Mouse (Mus musculus) Muller cell, postnatal 12 days (primary cell): ENCODE measurements around the gene Naaa.

Source experiments
- DNase-seq: peaks from one replicate; pipeline ENCODE4 v3.0.0-alpha.2; 2015; ENCODE audit errors: inconsistent ontology term

Gene Naaa

DNA sequence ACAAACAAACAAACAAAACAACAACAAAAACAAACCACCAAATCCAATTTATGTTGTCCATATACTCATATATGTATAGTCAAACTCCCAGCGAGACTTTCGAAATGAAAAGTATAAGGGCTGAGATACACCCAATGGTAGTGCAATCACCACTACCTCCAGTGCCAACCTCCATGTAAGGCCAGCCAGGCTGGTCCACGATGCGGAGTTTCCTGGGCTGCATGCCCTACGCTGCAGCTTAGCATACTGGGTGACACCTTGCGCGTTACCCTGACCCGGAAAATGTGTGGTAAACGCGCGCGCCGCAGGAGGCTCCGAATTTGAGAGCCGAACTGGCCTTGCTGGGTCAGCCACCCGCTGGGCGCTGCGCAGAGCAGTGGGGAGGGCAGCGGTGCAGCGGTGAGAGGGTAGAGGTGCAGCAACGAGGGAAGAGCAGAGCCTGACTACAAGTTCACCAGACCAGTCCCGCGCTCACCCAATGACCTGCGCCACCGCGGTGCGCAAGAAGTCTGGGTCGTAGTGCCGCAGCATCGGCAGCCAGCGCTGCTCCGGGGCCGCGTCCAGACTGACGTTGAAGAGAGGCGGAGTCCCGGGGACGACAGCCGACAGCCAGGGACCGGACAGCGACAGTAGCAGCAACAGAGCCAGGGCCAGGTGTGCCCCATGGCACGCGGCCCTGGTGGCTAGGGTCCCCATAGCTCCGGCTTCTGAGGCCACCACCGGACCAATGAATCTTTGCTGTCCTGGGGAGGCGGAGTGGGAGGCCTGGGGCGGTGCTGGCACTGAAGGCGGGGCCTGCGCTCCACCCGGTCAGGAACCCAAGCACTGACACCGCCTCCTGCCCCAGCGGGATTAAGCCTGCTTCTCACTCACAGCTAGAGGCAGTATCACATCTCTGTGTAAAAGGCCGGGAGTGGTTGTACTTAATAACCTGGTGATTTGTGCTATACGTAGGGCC, at the start of gene Naaa:
Naaa (minus strand) TSS at position 734 of the 958 bp plus-strand sequence.
- DNase-seq, result peak; percentile 93

DNA sequence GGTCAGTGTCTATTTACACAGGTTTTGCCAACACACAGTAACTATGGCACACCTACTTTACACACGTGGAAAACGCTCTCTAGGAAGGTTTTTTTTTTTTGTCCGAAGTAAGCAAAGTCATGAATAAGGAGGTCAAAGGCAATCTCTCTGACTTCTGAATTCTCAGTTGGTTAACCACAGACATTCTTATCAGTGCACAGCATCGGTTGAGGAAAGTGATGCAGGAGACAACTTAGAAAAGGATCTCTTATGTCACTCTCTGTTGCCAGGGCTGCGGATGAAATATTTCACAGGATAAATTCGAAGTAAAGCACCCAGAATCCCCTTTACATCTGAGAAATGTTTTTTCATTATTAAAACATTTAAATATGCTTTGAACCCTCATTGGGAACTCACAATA, 49.4 kb upstream of the Naaa start:
- no peak for DNase-seq

DNA sequence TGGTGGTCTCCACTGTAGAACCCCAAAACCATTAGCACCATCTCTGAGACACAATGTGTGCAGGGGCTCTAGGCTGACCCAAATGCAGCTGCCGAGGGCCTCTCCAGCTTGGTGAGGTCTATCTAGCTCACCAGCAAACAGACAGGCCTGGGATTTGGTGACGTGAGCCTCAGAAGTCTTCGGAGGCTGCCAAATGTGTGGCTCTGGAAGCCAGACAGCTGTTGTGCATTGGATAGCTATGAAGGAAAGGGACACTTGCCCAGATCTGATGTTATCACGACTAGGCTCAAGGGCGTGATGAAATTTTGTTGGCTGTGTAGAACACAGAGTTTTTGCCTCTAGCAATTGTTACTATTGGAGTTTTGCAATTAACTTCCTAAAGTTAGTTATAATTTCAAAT, 45.3 kb upstream of the Naaa start:
- DNase-seq, result peak; percentile 13

DNA sequence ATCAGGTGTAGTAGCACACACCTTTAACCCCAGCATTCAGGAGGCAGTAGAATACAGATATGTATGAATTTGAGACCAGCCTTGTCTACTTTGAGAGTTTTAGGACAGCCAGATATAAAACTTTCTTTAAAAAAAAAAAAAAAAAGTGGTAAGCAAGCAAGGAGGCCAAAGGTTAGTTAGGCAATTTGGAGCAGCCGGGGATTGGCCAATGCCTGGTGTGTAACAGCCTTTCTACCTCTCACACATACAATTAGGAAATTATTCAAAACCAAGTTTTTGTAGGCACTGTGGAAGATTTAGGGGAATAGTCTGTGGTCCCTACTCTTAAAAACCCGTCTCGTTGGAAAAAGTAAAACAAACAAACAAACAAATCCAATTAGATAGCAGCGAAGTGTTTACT, 44.6 kb upstream of the Naaa start:
- DNase-seq, result no peak

DNA sequence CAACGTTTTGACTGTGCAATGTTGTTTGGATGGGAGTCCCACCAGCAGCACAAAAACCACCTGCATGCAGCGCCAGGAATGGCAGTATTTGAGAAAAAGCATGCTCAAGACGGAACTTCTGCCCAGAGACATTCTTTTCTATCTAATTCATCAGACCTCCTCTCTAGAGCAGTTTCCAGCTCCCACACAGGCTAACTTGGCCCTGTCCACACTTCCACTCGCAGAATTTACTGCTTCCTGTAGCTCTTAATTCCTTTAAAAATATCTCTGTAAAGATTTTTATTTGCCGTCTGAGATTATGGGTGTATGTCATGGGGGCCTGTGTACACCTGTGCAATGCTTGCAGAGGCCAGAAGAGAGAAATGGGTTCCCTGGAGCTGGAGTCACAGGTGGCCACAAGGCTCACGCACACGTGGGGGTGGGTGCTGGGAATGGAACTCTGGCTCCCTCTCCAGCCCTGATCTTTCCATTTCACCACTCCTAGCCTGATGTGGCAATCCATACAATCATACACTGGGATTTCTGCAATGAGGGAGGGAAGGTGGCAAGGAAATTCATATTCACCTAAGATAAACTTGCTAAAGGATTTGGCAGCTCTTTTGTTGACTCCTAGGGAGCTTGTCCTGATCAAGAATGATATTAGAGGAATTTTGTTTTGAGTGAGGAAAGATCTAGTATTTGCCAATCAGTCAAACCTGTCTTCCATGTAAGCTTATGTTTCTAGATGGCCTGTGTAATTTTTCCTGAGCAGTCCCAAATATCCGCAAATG, 43.8 kb upstream of the Naaa start:
- no peak for DNase-seq

DNA sequence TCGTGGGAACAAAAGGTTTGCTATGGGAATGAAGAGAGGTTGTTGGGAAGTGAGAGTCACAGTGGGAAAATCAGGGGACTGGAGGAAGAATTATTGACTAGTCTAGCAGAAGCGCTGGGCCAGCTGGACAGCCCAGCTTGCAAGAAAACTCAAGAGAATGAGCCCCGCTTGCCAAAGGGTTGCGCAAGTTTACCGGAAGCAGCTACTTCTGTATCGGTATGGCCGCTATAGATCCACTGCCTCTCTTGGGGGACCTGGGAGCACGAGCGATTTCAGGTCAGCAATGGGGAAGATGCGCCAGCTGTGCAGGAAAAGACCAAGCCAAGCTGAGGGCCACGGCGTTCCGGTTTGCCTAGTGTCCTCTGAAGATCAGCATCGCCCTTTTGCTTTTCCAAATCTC, 40.6 kb upstream of the Naaa start:
- no peak for DNase-seq

DNA sequence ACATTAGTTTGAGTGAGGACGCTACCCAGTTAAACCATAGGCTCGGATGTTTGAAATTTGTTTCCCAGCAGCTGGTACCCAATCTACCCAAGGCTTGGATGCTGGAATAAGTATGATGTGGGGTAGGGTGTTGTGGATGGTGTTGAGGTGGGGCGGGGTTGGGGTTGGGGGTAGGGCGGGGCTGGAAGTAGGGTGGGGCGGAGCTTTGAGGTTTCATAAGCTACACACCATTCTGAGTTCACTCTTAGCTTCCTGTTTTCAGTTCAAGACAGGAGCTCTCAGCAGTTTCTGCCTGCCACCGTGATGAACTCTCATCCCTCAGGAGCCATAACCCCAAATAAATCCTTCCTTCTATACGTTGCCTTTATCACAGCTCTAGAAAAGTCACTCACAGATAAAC, 40.1 kb upstream of the Naaa start:
- DNase-seq, result no peak

DNA sequence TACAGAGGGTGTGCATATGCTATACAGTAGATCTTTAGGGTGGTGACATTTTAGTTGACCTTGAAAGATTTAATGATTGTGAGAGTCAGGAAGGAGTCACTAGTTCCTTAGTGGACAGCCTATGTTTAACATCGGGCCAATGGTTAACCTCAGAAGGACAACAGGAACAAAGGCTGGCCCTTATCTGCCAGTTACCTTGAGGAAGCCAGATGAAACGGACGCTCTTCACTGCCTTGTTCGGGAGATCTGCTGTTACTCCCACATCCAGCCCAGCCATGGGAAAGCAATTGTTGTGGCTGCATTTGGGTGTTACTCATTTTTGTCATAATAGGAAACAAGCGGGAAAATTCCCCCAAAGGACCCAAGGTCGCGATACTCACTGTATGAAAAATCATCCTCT, 35.8 kb upstream of the Naaa start:
- no peak for DNase-seq

DNA sequence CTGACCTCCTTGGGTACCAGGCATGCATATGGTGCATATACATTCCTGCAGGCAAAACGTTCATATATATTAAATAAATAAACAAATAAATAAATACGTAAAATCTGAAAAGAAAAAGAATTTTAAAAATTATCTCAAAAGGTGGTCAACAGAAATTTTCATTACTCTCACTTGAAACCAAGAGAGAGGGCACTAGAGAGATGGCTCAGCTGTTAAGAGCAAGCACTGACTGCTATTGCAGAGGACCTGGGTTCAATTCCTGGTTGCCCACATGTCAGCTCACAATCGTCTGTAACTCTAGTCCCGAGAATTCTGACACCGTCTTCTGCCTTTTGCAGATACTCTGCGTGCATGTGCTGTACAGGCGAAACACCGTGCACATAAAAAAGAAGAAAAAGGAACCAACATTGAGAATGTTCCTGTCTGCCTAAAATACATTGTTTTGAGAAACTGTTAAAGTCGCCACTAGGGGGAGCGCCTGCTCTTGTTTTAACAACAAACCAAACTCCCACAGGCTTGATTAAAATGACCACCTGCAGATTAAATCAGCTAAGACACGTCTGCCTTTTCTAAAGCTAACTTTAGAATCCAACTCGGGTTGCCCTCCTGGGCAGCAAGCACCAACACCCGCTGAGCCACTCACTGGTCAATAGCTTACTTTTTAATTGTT, 34.2 kb upstream of the Naaa start:
- DNase-seq, result peak; percentile 60

DNA sequence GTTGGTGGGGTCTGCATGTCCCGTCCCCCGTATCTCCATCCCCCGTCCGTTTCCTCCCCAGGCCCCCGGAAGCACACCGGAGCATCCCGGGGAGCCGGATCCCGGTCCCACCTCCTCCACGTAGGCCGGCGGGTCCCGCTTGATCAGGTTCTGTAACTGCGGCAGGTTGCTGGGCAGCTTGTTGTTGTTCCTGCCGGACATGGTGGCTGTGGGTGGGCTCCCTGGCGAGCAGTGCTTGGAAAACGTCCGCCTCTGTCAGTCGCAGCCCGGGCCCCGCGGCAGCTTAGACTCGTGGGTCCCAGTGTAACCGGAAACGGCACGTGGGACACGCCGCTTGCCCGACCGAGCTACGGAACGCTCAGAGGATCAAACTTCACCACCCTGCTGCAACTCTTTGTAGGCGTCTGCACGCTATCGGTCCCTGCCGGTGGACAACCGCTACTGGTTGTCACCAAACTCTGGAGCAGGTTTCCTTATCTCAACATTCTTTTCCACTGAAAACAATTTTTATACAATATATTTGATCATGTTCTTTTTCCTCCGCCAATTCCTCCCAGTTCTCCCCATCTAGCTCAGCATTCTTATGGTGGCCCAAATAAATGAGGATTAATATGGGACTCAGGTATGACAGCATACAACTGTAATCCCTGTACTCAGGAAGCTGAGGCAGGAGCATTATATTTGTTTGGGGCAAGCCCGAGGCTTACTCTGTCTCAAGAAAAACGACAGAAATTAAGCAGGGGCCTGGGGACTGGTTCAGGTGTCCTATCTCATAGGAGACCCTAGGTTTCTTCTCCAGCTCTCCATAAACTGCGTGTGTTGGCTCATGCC, 31.9 kb upstream of the Naaa start, which contains the start of gene Sdad1:
Sdad1 (minus strand) TSS at position 799 of the 831 bp plus-strand sequence.
- DNase-seq, result peak; percentile 89

DNA sequence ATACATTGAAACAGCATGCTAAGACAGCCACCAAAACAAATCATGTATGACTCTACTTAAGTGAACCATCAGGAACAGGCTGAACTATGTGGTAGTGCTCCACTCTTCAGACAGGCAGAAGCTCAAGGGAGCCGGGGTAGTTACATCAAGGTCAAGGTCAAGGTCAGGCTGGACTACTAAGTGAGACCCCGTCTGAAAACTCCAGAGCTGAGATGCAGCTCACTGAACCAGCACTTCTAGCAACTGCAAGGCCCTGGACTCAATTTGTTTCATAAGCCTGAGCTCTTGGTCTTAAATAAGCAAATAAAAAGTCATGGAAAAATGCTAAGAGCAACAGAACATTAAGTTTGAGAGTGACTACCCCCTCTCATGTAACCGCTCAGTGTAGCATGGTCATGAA, 26.3 kb upstream of the Naaa start:
- no peak for DNase-seq

DNA sequence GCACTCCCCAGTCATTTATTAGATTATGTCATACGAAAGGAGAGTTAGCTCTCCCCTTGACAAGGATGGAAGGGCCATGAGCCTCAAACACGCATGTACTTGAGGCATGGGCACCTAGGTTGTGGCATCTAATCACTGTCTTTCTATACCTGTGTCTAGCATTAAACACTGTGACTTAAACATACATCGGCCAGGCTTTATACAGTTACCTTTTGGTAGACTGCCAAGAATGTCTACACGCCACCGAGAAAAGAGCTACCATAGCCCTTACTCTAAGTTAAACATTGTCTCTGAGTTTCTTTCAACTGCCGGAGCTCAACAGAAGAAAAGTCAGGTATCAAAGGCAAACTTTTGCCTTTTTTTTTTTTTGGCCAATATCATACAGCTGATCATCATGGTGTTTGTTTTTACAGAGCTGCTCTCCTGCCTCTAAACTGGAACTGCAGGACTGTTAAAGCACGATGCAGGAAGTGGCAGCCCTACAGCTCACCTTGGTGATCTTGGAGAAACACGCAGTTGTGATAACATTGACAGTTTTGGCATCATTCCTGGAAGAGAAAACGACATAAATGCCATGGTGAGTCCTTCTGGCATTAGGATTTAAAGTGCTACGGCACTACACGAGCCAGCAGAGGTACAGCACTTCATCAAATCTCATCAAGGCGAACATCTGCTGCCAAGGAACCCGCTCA, 24.3 kb upstream of the Naaa start:
- DNase-seq, result no peak

DNA sequence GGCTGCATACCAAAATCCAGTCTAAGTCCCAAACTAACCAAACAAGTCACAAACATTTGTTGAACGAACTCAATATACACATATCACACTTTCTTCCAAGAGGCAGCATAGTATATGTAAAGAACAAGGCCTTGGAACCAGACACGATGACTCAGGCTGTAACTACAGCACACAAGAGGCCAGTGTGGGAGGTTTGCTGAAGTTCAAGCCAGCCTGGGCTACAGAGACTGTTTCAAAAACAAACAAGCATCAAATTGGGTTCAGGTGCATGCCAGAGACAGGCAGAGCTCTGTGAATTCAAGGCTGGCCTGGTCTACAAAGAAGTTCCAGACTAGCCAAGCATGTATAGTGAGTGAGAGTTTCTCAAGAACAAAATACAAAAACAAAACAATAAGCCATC, 16.6 kb upstream of the Naaa start:
- no peak for DNase-seq

DNA sequence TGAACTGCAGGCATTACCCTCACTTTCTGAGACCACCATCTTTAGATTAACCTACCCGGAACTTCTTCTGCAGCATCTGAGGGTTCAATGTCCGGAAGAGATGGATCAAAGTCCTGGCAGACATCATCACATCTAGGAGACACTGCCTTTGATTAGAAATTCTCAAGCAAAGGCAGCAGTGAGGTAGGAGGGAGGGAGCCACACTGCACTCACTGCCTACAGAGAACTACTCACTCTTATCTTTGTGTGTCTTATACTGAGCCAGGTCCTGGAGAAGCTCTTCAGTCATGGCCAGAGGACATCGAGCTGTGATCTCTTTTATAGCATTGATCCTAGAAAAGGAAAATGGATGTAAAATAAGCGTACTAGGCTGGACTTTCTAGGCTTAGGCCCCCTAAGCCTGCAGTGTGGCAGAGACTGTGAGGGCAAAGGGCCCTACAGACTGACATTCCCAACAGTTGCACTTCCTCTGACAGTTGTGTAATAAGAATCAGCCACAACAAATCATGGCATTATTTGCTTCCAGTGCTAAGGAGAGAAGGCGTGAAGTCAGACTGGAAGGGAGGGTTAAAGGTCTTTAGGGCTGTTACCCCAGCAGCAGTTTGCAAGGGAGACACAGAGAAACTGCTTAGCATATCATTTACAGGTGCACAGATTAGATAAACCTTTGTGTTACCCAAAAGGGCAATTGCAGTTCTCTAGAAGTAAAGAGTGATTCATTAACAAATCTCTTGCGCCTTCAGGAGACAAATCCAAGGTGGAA, 13.9 kb upstream of the Naaa start:
- no peak for DNase-seq

DNA sequence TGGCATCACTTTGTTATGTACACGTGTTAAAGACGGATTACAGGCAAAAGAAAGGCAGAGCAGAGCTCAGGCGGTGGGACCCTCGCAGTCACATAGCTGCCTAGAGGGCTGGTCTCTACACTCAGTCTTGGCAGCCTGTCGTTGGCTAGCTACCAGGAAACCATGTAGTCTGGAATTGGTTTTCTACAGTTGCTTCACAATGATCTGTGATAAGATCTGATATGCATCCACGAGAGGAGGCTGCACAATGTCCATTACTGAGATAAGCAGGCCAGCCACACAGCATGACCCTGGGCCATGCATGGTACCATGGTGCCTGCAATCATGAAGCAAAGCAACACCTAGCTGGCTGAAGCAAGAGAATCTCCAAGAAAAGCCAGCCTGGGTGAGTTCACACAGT, 9.9 kb upstream of the Naaa start:
- no peak for DNase-seq

DNA sequence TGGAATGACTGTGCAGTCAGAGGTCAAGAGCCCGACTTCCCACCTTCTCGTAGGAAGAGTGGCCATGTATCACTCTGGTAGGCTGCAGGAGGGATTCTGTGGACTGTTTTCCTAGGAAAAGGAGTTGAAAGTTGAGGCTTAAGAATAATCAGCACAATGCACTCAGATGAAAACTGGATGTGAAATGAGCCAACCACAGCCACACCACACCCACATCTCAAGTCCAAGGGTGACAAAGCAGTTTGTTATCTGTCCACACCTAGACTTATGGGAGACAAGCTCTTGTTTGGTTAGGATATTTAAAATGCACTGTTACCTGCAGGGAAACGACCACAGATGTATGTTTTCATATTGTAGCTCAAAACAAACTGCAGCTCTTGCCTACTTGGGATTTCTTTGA, 5.1 kb upstream of the Naaa start:
- no peak for DNase-seq

DNA sequence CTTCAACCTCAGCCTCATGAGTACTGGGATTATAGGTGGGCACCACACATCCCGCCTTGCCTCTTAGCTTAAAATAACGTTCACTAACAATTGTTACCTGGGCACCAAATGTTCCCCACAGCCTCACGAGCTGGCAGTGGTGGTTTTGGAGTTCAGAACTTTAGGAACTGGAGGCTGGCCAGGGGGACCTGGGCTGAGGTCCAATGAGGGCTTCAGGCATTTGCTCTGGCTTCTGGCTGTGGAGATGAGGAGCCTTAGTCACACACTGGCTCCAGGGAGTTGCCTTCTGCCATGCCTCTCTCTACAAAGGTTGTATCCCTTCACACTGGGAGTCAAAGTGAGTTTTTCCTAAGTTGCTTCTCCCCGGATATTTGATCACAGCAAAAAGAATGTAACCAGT, 4.6 kb upstream of the Naaa start:
- peak; percentile 82 for DNase-seq

DNA sequence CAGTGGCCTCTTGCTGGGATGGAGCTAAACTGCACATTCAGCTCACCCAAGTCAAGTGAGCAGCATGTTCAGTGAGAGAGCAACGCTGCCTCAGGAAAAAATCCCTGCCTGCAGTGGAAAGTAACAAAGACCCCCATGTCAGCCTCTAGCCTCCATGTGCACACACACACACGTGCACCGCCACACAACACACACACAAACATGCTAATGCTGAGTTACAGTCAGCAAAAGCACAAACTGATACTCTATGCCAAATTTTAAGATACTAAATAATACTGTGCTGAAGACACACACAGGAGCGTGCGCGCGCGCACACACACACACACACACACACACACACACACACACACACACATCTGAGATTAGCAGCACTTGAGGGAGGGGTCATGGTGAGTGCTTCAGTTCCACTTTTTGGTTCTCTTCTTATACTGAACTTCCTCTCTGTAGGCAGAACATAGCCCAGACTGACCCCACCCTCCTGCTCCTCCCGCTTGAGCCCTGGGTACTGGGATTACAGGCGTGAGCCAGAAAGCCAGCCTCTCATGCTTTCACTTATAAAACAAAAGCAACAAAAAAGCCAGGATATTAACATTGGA, 1.1 kb upstream of the Naaa start:
- no peak for DNase-seq

DNA sequence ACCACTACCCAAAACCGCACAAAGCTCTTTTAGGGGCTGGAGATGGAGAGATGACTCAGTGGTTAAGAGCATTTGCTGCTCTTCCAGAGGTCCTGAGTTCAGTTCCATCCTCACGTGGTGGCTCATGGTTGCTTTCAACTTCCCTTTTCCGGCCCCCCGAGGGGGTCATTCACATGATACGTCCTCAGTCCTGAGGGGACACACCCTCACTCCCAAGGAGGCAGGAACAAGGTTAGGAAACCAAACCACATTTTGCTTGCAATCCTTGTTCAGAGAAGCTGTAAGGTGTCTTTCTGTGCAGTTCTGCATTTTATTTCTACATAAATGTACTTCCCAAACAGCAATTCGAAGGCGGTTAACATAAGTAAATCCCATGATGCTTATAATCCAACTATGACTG, 7.5 kb downstream of the Naaa start:
- DNase-seq, result no peak
